Mouse (Mus musculus) embryonic fibroblast, embryonic 13.5 days (primary cell): Measurements from ENCODE around the gene Tom1l2.

ENCODE experiments used
- CTCF ChIP-seq: IDR thresholded peaks from 2 replicates; pipeline ENCODE4 v1.5.1; 2011; ENCODE audit warnings: mild to moderate bottlenecking, control low read depth, low read length, moderate library complexity, borderline replicate concordance; ENCODE audit not compliant: insufficient read depth
- POLR2A ChIP-seq: IDR thresholded peaks from 2 replicates; pipeline ENCODE4 v1.6.1; 2011; ENCODE audit warnings: low read depth, mild to moderate bottlenecking, control low read depth, low read length, moderate library complexity

DNA sequence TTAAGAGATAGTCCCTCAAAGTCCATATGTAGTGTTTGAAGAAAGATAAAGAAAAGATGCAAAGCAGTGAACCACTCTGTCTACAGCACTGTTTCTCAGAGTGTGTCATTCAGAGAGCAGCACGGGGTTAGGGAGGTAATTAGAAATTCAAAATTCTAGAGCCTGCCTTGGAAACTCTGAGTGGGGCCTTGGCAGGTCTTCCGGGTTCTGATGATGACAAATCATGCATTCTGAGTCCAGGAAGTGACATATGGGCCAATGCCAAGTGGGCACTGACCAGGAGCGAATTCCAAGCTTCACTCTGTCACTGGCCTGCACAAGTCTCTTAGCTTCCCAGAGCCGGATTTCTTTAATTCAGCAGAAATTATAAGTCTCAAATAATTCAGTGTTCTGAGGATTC, 6.2 kb downstream of the Tom1l2 start:
- TF ChIP-seq CTCF (no peak), POLR2A (no peak)
